Mouse (Mus musculus) cerebellum, postnatal 10 days (tissue): ENCODE measurements around the gene Edar.
"Not testable (repeated sequence)": the region's sequence is repeated elsewhere in the genome, so short reads cannot be mapped to it uniquely, and the experiment has no call there.

Experiments
- DNase-seq, 2 experiments: peaks; one replicate each; pipeline ENCODE4 v3.0.0; 2021; ENCODE audit warnings: mixed read lengths in 2 of 2

Edar gene

GRCm38 (mm10) chr10:58675533-58675932 lies at the start of gene Edar:
Gene Edar (minus strand): TSS chr10:58675654.
- DNase-seq = peak; percentile 94 to 95

GRCm38 (mm10) chr10:58718110-58718509 lies 42.7 kb upstream of the Edar start, which contains the start of gene Gm17542:
Gene Gm17542 (minus strand): TSS chr10:58718210.
- DNase-seq = not testable (repeated sequence)

GRCm38 (mm10) chr10:58714789-58715148 lies 39.3 kb upstream of the Edar start:
- DNase-seq = no peak

GRCm38 (mm10) chr10:58713855-58714788 lies 38.7 kb upstream of the Edar start:
- peak; percentile 16 for DNase-seq

GRCm38 (mm10) chr10:58713225-58713624 lies 37.8 kb upstream of the Edar start:
- DNase-seq = no peak

GRCm38 (mm10) chr10:58709021-58709420 lies 33.6 kb upstream of the Edar start:
- no peak for DNase-seq

- DNase-seq = no peak
These were observed 25.1 kb upstream of the Edar start for GRCm38 (mm10) chr10:58700578-58700977.

GRCm38 (mm10) chr10:58700160-58700559 lies 24.7 kb upstream of the Edar start:
- no peak for DNase-seq

GRCm38 (mm10) chr10:58698955-58699354 lies 23.5 kb upstream of the Edar start:
- peak in 1 of 2 experiments; percentile 15 for DNase-seq

GRCm38 (mm10) chr10:58691051-58691450 lies 15.6 kb upstream of the Edar start:
- no peak for DNase-seq

- DNase-seq = no peak
These were observed 3.8 kb upstream of the Edar start for GRCm38 (mm10) chr10:58679298-58679697.

GRCm38 (mm10) chr10:58673278-58674061 lies 2.0 kb downstream of the Edar start:
- peak; percentile 94 for DNase-seq

GRCm38 (mm10) chr10:58672557-58673277 lies 2.7 kb downstream of the Edar start:
- no peak for DNase-seq

- DNase-seq = peak; percentile 47 to 76
These were observed 11.6 kb downstream of the Edar start for GRCm38 (mm10) chr10:58663868-58664267.

GRCm38 (mm10) chr10:58663417-58663816 lies 12.0 kb downstream of the Edar start:
- DNase-seq = peak; percentile 82 to 90

GRCm38 (mm10) chr10:58659268-58659986 lies 16.0 kb downstream of the Edar start:
- DNase-seq = no peak

GRCm38 (mm10) chr10:58657731-58658130 lies 17.7 kb downstream of the Edar start:
- peak; percentile 58 to 59 for DNase-seq

GRCm38 (mm10) chr10:58653679-58654078 lies 21.8 kb downstream of the Edar start:
- DNase-seq = no peak

- no peak for DNase-seq
These were observed 22.7 kb downstream of the Edar start for GRCm38 (mm10) chr10:58652418-58653394.

- no peak for DNase-seq
These were observed 23.4 kb downstream of the Edar start for GRCm38 (mm10) chr10:58652045-58652417.
